Mouse (Mus musculus) C2C12 (cell line): ENCODE results near the gene Gm21988. TPM values are rescaled to one million over a fixed set of nuclear protein-coding genes. Genes with fewer than 3 reads are reported as not detected.
A peak's percentile ranks its signal among the peaks of the same experiment; 100 is the strongest.

Source experiments
- H3K27me3 ChIP-seq: one replicate; pipeline ENCODE4 v1.6.1; 2011; ENCODE audit not compliant: control insufficient read depth, insufficient read depth, insufficient read length
- H3K36me3 ChIP-seq: one replicate; pipeline ENCODE4 v1.6.1; 2011; ENCODE audit not compliant: control insufficient read depth, insufficient read depth
- H3K4me3 ChIP-seq: one replicate; pipeline ENCODE4 v1.5.1; 2011; ENCODE audit warnings: mild to moderate bottlenecking, control low read depth; ENCODE audit not compliant: poor library complexity, insufficient read depth, severe bottlenecking
- H3K79me2 ChIP-seq: one replicate; pipeline ENCODE4 v1.6.1; 2011; ENCODE audit not compliant: control insufficient read depth, insufficient read depth
- H3K79me3 ChIP-seq: one replicate; pipeline ENCODE4 v1.6.1; 2011; ENCODE audit warnings: low read depth, control low read depth
- H3ac ChIP-seq: one replicate; pipeline ENCODE3; 2011; ENCODE audit warnings: low read depth; ENCODE audit not compliant: control insufficient read depth, insufficient read length
- CEBPB ChIP-seq: IDR thresholded peaks from one replicate; pipeline ENCODE4 v1.6.1; 2011; ENCODE audit warnings: low read depth, mild to moderate bottlenecking, control low read depth, moderate library complexity
- CTCF ChIP-seq: IDR thresholded peaks from one replicate; pipeline ENCODE4 v1.5.1; 2011; ENCODE audit not compliant: control insufficient read depth, insufficient read depth, insufficient read length
- FOSL1 ChIP-seq: IDR thresholded peaks from one replicate; pipeline ENCODE4 v1.8.0; 2011; ENCODE audit warnings: mild to moderate bottlenecking, low read length; ENCODE audit not compliant: poor library complexity, insufficient read depth, severe bottlenecking
- MAX ChIP-seq: IDR thresholded peaks from one replicate; pipeline ENCODE4 v1.6.1; 2011; ENCODE audit warnings: mild to moderate bottlenecking, control low read depth
- MYOD1 ChIP-seq: IDR thresholded peaks from one replicate; pipeline ENCODE4 v1.6.1; 2011; ENCODE audit warnings: low read depth; ENCODE audit not compliant: control insufficient read depth, insufficient read length
- MYOG ChIP-seq: IDR thresholded peaks from one replicate; pipeline ENCODE4 v1.6.1; 2011; ENCODE audit not compliant: control insufficient read depth, insufficient read length; ENCODE audit errors: extremely low read depth
- USF1 ChIP-seq: IDR thresholded peaks from one replicate; pipeline ENCODE4 v1.6.1; 2011; ENCODE audit warnings: low read depth, mild to moderate bottlenecking, control low read depth, moderate library complexity
- polyA plus RNA-seq: library from polyadenylated mRNA; unstranded; fragments of >200 nt; fragmentation: generic; extraction: Trizol; gene quantifications from one replicate; pipeline ENCODE4 v1.2.1, GENCODE M21; 2012; ENCODE audit warnings: missing spikeins

Gene Gm21988
- polyA plus RNA-seq, 1 experiment = 10.8 TPM

DNA sequence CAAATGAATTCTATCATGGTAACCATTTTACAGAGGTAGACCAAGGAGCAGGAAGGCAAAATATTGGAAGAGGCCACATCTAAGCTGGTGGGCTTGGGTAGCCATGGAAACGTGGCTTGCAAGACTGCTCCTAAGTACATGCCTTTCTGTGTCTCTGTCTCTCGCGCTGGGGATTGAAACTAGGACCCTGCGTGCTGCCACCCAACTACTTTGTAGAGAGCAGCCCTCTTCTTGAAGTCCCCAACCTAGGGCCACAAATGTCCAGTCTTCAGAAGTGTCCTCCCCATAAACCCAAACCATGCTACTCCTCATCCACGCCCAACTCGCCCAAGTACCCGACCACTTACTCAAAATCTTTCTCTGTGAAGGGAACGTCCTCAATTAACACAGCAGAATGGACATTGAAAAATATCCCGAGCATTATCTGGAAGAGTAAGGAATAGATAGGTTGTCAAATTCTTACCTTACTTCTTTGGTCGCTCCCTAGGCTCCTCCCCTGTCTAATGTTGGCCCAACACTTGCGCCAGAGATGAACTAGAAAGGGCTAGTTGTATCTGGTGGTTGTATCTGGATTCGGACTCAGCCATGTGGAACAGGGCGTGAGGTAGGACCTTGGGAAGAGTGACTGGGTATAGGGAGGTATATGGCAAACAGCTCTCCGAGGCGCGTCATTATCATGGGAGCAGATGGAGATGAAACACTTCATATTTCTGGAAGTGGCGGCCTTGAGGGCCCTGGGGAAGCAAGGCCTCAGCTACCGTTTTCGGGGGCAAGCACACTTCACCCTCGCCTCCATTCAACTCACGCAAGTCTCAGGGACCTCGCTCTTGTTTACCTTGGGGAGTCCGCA, 814 bp downstream of the Gm21988 start:
- peak overlapping the region; percentile 84 for H3K4me3 ChIP-seq
- H3ac ChIP-seq = peak overlapping the region; percentile 96
- H3K79me3 ChIP-seq = peaks cover 18% of the 10 kb centered on the region
- H3K79me2 ChIP-seq = peaks cover 31% of the 10 kb centered on the region
- H3K36me3 ChIP-seq = peaks cover 11% of the 10 kb centered on the region
- TF ChIP-seq MYOG = no peak
- no peak for TF ChIP-seq CTCF
- TF ChIP-seq FOSL1 = no peak
- no peak for TF ChIP-seq MAX
- no peak for TF ChIP-seq MYOD1
- no peak for TF ChIP-seq USF1
- no peak for TF ChIP-seq CEBPB
- H3K27me3 ChIP-seq = no peaks in the 10 kb centered on the region

GRCm38 (mm10) chr11:70237457-70238167, 2.0 kb downstream of the Gm21988 start, which contains the start of gene 0610010K14Rik:
TSS of gene 0610010K14Rik (minus strand) at chr11:70237914.
- Histone ChIP-seq H3K79me2 (peaks cover 31% of the 10 kb centered on the region), H3K79me3 (peaks cover 18% of the 10 kb centered on the region), H3K4me3 (peak within 1 kb of the TSS; percentile 84), H3K36me3 (peaks cover 11% of the 10 kb centered on the region), H3ac (peak within 1 kb of the TSS; percentile 96), H3K27me3 (no peaks in the 10 kb centered on the region)
- TF ChIP-seq CTCF (peak; percentile 95), USF1 (no peak), MYOD1 (no peak), CEBPB (peak; percentile 87), MYOG (no peak), MAX (peak; percentile 77), FOSL1 (no peak)

DNA sequence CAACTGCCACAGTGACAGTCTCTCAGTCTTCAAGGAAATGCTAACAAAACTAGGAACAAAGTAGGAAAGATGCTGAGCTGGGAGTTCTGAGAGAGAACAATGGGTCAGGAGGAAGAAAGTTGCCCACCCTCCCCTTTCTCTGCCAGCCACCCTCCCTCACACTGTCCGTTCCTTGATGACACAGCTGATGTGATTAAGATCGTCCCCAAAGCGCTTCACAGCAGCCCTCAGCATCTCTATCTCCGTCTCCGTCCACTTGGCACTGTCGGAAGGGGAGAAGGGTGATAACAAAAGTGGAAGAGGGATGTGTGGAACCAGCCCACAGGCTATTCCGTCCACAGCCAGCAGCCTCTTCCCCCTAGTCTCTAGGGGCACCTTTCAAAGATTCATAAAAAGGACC, 2.9 kb downstream of the Gm21988 start:
- Histone ChIP-seq H3K4me3 (peak overlapping the region; percentile 84), H3K27me3 (no peaks in the 10 kb centered on the region), H3K36me3 (peaks cover 11% of the 10 kb centered on the region), H3K79me3 (peaks cover 21% of the 10 kb centered on the region), H3K79me2 (peaks cover 39% of the 10 kb centered on the region), H3ac (peak overlapping the region; percentile 21)
- TF ChIP-seq CEBPB (no peak), MYOG (no peak), CTCF (no peak), MAX (no peak), MYOD1 (no peak), USF1 (no peak), FOSL1 (no peak)

DNA sequence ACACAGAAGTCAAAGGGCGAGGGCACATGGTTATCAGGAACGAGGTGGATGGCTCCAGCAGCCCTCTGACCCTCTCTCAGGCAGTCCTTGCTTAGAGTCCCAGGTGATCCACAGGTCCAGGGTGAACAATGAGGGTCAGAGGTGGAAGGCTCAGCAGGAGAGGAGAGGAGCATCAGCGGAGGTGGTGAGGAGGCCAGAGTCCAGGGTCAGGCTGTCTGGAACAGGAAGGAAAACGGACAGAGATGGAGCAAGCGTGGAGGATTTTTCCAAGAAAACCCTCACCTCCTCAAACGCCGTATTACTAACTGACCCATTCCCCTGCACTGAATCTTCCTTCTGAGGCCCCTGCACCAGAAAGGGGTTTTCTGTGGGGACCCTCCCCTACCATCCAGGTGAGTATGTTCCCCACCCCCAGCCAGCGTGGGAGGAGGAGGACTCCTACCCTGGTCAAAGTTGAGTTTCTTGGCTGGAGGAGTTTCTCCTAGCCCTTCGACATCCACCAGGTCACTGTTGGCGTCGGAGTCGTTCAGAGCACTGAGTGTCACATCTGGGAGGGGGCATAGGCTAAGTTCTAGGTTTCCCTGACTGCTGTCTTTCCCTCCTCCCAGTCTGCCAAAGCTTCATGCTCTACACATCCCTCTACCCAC, 4.3 kb downstream of the Gm21988 start:
- TF ChIP-seq MYOD1 (no peak), CEBPB (no peak), MYOG (no peak)

DNA sequence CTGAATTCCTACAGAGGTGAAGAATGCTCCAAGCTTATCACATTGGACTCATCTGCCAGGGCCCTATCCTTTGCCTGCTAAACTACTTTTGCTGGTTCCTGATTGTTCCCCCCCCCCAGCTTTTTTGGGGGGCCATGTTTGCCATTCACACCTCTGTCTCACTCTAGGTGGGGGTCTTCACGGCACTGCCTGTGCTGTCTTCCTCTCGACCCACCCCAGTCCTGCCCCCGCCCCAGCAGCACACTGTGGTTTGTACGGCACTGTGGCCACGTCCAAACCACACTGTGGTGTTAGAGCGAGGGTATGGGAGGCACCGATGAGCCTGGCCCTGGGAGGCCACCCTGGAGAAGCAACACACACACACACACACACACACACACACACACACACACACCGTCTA, 5.1 kb downstream of the Gm21988 start:
- peaks cover 11% of the 10 kb centered on the region for H3K36me3 ChIP-seq
- TF ChIP-seq MYOG (no peak), USF1 (no peak)
- H3K79me3 ChIP-seq = peaks cover 23% of the 10 kb centered on the region
- no peaks in the 10 kb centered on the region for H3K27me3 ChIP-seq
- peaks cover 45% of the 10 kb centered on the region for H3K79me2 ChIP-seq
- H3ac ChIP-seq = no peak overlapping the region
- no peak overlapping the region for H3K4me3 ChIP-seq

More for the DNA sequence above, 4.3 kb downstream of the Gm21988 start:
- Histone ChIP-seq H3K36me3 (peaks cover 11% of the 10 kb centered on the region), H3K79me3 (peaks cover 23% of the 10 kb centered on the region), H3ac (no peak overlapping the region), H3K4me3 (no peak overlapping the region), H3K27me3 (no peaks in the 10 kb centered on the region), H3K79me2 (peaks cover 46% of the 10 kb centered on the region)
